Mouse (Mus musculus): ENCODE results near the gene Chid1. TPM values are rescaled to one million over a fixed set of nuclear protein-coding genes. Genes with fewer than 3 reads are reported as not detected.

The Chid1 gene
- polyA plus RNA-seq, 1 experiment from 2014 or later = 52.6 TPM

DNA sequence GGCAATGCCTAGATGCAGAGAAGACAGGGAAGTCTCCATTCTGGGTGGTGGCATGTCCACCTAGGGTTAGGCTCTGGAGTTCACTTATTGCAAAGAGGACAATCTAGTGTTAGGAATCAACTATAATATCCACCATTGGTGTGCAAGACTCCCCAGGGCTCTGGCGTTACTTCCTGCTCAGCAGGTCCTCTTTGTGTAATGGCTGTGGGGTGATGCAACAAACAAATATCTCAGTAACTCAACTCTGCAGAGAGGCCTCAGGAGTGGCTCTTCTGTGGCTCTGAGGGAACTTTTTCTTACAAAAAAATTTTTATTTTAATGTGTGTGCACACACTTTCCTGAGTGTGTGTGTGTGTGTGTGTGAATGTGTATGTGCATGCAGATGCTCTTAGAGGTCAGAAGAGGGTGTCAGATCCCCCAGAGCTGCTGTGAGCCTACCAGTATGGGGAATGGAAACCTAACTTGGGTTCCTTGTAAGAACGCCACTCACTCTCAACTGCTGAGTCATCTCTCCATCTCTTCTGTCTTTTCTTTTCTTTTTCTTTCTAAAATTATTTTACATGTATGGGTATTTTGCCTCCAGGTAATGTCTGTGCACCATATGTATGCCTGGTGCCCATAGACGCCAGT is 9.9 kb upstream of the Chid1 start:
- Histone ChIP-seq H3K9ac (no peak overlapping the region), H3K4me1 (replicated peaks) (no peaks in the 10 kb centered on the region), H3K27me3 (replicated peaks) (no peaks in the 10 kb centered on the region), H3K9me3 (no peaks in the 10 kb centered on the region), H3K4me3 (replicated peaks) (no peak overlapping the region), H3K4me2 (replicated peaks) (no peak overlapping the region), H3K27ac (no peak overlapping the region), H3K36me3 (no peaks in the 10 kb centered on the region)
- no peak for ATAC-seq
- WGBS = 79% methylated on average over 3 of the region's 3 CpGs

DNA sequence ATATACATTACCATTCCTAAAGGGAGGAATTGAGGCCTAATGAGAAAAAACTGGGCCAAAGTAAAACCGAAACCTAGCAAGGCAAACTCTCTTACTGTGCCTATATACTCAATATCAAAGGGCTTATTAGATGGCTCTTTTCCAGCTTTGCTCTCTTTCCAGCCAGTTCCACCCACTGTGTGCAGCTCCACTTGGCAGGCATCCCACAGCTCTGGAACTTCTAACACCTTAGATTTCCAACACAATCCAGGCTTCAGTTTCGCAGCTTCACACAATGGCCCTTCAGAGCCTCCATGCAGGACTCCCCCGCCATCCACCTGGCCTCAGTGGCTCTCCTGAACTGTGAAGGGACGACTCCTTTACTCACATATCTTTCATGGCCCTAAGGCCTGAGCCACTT is 5.0 kb upstream of the Chid1 start:
- Histone ChIP-seq H3K27me3 (replicated peaks) (no peaks in the 10 kb centered on the region), H3K27ac (no peak overlapping the region), H3K9me3 (no peaks in the 10 kb centered on the region), H3K4me2 (replicated peaks) (no peak overlapping the region), H3K4me3 (replicated peaks) (no peak overlapping the region), H3K36me3 (no peaks in the 10 kb centered on the region), H3K9ac (no peak overlapping the region), H3K4me1 (replicated peaks) (peaks cover 11% of the 10 kb centered on the region)
- WGBS = 80% methylated on average over 4 of the region's 4 CpGs
- no peak for ATAC-seq

- ATAC-seq = no peak
- H3K4me3 ChIP-seq (replicated peaks) = no peak overlapping the region
- no peak overlapping the region for H3K9ac ChIP-seq
- WGBS = 87% methylated on average over 2 of the region's 2 CpGs
- peaks cover 20% of the 10 kb centered on the region for H3K4me1 ChIP-seq (replicated peaks)
- no peak overlapping the region for H3K27ac ChIP-seq
- no peaks in the 10 kb centered on the region for H3K36me3 ChIP-seq
- H3K9me3 ChIP-seq = no peaks in the 10 kb centered on the region
- no peak overlapping the region for H3K4me2 ChIP-seq (replicated peaks)
- no peaks in the 10 kb centered on the region for H3K27me3 ChIP-seq (replicated peaks)
Observed at GRCm38 (mm10) chr7:141542588-141542987, 2.9 kb upstream of the Chid1 start.

GRCm38 (mm10) chr7:141541681-141542080 is 2.0 kb upstream of the Chid1 start:
- Histone ChIP-seq H3K27me3 (replicated peaks) (no peaks in the 10 kb centered on the region), H3K4me2 (replicated peaks) (no peak overlapping the region), H3K27ac (no peak overlapping the region), H3K4me1 (replicated peaks) (peaks cover 20% of the 10 kb centered on the region), H3K9me3 (no peaks in the 10 kb centered on the region), H3K4me3 (replicated peaks) (no peak overlapping the region), H3K36me3 (no peaks in the 10 kb centered on the region), H3K9ac (no peak overlapping the region)
- 82% methylated on average over 4 of the region's 4 CpGs for WGBS
- no peak for ATAC-seq

- peak; percentile 14 for ATAC-seq
- peak overlapping the region; percentile 75 for H3K4me3 ChIP-seq (replicated peaks)
- 57% methylated on average over 13 of the region's 13 CpGs for WGBS
- no peaks in the 10 kb centered on the region for H3K9me3 ChIP-seq
- peaks cover 20% of the 10 kb centered on the region for H3K4me1 ChIP-seq (replicated peaks)
- peak overlapping the region; percentile 51 for H3K9ac ChIP-seq
- peak overlapping the region; percentile 72 for H3K27ac ChIP-seq
- H3K27me3 ChIP-seq (replicated peaks) = no peaks in the 10 kb centered on the region
- H3K4me2 ChIP-seq (replicated peaks) = peak overlapping the region; percentile 83
- H3K36me3 ChIP-seq = no peaks in the 10 kb centered on the region
Observed at GRCm38 (mm10) chr7:141540312-141541081, 840 bp upstream of the Chid1 start.

DNA sequence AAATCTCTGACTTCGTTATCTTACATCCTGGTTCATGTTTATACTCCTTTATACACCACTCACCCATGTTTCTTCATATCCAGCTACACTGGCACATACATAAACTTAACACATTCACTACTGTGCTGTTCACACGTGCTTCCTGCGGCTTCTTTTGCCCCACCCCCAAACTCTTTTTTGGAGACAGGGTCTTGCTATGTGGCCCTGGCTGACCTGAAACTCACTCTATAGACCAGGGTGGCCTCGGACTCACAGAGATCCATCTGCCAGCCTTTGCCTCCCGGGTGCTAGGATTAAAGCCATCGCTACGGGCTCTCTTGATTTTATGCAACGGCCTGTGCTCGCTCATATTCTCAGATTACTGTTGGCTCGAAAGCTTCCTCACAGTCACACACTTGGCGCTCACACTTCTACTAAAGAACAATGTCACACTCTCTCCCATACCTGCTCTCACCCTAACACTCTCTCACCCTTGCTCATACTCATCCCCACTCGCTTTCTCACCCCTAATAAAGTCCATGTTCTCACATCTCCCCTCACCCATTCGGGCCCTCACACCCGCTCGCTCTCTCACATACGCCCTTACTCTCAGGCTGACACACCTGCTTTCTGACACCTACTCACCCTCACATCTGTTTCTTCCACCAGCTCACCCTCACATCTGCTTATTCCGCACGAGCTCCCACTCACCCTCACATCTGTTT is 653 bp downstream of the Chid1 start:
- Histone ChIP-seq H3K36me3 (no peaks in the 10 kb centered on the region), H3K9me3 (no peaks in the 10 kb centered on the region), H3K27me3 (replicated peaks) (no peaks in the 10 kb centered on the region), H3K9ac (peak overlapping the region; percentile 71), H3K4me1 (replicated peaks) (peaks cover 20% of the 10 kb centered on the region), H3K27ac (peak overlapping the region; percentile 69), H3K4me3 (replicated peaks) (peak overlapping the region; percentile 75), H3K4me2 (replicated peaks) (peak overlapping the region; percentile 83)
- peak; percentile 52 for ATAC-seq
- 9% methylated on average over 18 of the region's 18 CpGs for WGBS

GRCm38 (mm10) chr7:141535570-141535969 is 4.1 kb downstream of the Chid1 start:
- no peak overlapping the region for H3K4me3 ChIP-seq (replicated peaks)
- WGBS = 48% methylated on average over 1 of the region's 1 CpGs

DNA sequence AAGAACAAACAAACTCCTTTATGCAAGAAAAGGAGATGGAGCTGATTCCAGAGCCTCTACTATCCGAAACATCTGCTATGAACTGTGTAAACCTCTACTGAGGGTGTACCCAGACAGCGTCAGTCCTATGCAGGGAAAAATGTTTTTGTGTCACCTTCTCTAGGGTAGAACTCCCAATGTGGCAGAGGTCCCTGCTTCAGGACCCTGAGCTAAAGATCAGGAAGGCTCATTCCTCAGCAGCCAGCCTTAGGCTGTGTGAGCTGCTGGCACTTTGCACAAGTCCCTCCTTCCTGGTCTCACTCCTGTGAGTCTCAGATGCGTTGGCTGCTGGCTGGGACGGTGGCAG is 14.1 kb downstream of the Chid1 start:
- WGBS = 85% methylated on average over 4 of the region's 4 CpGs
- peak; percentile 27; the same call in 1 of the 2 replicates for ATAC-seq

More at GRCm38 (mm10) chr7:141535570-141535969, 4.1 kb downstream of the Chid1 start:
- Histone ChIP-seq H3K4me1 (replicated peaks) (peaks cover 15% of the 10 kb centered on the region), H3K36me3 (no peaks in the 10 kb centered on the region), H3K27me3 (replicated peaks) (no peaks in the 10 kb centered on the region), H3K4me2 (replicated peaks) (no peak overlapping the region), H3K9ac (no peak overlapping the region), H3K9me3 (no peaks in the 10 kb centered on the region), H3K27ac (0 out of 2 replicates have a peak overlapping the region, but pooled peaks have one; percentile 18)
- ATAC-seq = 0 out of 2 replicates have a peak, but pooled peaks have one; percentile 34

DNA sequence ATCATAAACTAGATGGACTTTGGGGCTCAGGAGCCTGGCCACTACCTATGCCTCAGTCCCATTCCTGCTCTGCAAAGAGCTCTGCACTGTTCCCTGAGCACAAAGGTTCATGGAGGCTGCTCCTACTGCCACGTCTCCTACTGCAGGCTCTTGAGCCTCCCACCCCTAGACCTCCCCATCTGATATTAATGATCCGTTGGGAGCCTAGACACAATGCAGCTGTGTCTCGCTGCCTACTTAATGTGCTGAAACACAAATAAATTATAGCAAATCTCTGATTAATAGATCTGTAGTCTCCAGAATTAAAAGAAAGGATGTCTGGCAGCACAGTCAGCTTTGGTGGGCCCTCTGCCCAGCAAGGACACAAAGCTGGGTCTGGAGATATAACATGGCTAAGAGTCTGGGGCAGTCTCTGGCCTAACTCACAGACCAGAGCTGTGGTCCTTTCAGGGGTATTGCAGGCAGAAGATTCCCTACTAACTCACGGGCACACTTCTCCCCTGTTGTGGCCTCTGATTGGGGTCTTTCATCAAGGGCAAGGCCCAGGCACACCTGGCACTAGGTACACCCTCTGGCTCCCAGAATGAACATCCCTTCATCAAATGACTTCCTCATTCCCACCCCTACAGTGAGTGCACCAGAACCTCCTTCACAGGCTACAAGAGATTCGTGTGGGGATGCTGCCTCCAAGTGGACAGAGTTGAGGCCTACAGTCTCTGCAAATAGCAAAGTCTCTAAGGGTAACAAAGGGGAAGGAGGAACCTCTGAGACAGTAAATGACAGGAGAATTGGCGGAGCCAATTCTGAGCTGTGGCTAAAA is 14.7 kb downstream of the Chid1 start:
- Histone ChIP-seq H3K36me3 (peaks cover 20% of the 10 kb centered on the region), H3K27ac (no peak overlapping the region), H3K4me3 (replicated peaks) (no peak overlapping the region), H3K4me1 (replicated peaks) (no peaks in the 10 kb centered on the region), H3K9ac (no peak overlapping the region), H3K27me3 (replicated peaks) (no peaks in the 10 kb centered on the region), H3K4me2 (replicated peaks) (no peak overlapping the region), H3K9me3 (no peaks in the 10 kb centered on the region)
- ATAC-seq = peak; percentile 84
- WGBS = 51% methylated on average over 6 of the region's 6 CpGs

More for the DNA sequence above, 14.1 kb downstream of the Chid1 start:
- Histone ChIP-seq H3K36me3 (peaks cover 21% of the 10 kb centered on the region), H3K4me1 (replicated peaks) (no peaks in the 10 kb centered on the region), H3K27me3 (replicated peaks) (no peaks in the 10 kb centered on the region), H3K4me3 (replicated peaks) (no peak overlapping the region), H3K9me3 (no peaks in the 10 kb centered on the region), H3K27ac (no peak overlapping the region), H3K9ac (no peak overlapping the region), H3K4me2 (replicated peaks) (no peak overlapping the region)

DNA sequence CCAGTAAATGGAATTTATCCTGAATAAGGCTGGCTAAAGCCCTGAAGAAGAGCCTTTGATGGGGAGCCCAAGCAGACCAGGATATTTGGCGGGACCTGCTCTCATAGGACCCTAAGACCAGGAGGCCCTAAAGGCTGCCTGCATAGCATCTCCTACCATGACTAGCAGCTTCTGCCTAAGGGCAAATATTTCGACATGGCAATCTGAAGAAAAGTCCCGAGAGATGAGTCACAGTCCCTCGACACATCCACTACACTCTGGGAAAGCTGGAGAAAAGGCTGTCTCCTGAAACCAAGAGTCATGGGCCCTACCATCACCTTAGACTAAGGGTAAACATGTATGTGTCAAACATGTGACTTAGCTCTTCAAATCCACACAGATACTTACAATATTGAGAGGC is 15.4 kb downstream of the Chid1 start:
- Histone ChIP-seq H3K27me3 (replicated peaks) (no peaks in the 10 kb centered on the region), H3K4me1 (replicated peaks) (no peaks in the 10 kb centered on the region), H3K9me3 (no peaks in the 10 kb centered on the region), H3K27ac (no peak overlapping the region), H3K4me2 (replicated peaks) (no peak overlapping the region), H3K36me3 (peaks cover 19% of the 10 kb centered on the region), H3K9ac (no peak overlapping the region), H3K4me3 (replicated peaks) (no peak overlapping the region)
- 87% methylated on average over 4 of the region's 4 CpGs for WGBS
- ATAC-seq = no peak

GRCm38 (mm10) chr7:141523007-141523406 is 16.6 kb downstream of the Chid1 start:
- no peaks in the 10 kb centered on the region for H3K4me1 ChIP-seq (replicated peaks)
- H3K4me2 ChIP-seq (replicated peaks) = no peak overlapping the region
- H3K36me3 ChIP-seq = peaks cover 15% of the 10 kb centered on the region
- WGBS = 60% methylated on average over 3 of the region's 4 CpGs
- no peaks in the 10 kb centered on the region for H3K9me3 ChIP-seq
- ATAC-seq = no peak
- no peak overlapping the region for H3K9ac ChIP-seq
- no peak overlapping the region for H3K27ac ChIP-seq
- no peak overlapping the region for H3K4me3 ChIP-seq (replicated peaks)
- no peaks in the 10 kb centered on the region for H3K27me3 ChIP-seq (replicated peaks)

DNA sequence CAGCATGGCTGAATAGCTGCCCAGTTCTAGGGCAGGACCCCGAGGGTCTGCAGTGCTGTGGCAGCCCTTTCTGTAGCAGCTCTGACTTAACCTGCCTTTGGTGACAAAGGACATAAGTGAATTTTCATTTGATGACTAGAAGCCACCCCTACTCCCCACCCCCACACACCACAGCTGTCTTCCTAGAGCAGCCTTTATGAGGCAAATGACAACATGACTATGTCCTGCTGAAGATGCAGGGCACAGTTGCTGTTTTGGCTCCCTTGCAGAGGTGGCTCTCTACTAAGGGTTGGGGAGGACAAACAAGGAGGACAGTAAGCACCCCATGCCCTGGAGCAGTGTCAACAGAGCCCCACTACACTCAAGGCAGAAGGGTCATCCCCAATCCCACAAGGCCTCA is 19.9 kb downstream of the Chid1 start:
- Histone ChIP-seq H3K36me3 (no peaks in the 10 kb centered on the region; the same call in 1 of the 2 replicates), H3K4me2 (replicated peaks) (no peak overlapping the region), H3K4me1 (replicated peaks) (no peaks in the 10 kb centered on the region), H3K27me3 (replicated peaks) (no peaks in the 10 kb centered on the region), H3K27ac (no peak overlapping the region), H3K9ac (no peak overlapping the region), H3K4me3 (replicated peaks) (no peak overlapping the region), H3K9me3 (no peaks in the 10 kb centered on the region)
- 89% methylated on average over 1 of the region's 1 CpGs for WGBS
- ATAC-seq = no peak
